Mouse (Mus musculus) gastrocnemius, adult 18-20 months (tissue): Measurements from ENCODE around the gene Nrg3. TPM values are rescaled to one million over a fixed set of nuclear protein-coding genes. Genes with fewer than 3 reads are reported as not detected.

ENCODE experiments used
- DNase-seq: peaks from one replicate; pipeline ENCODE4 v3.0.0; 2021; ENCODE audit warnings: low spot score
- total RNA-seq, 2 experiments: library from RNA; stranded (reverse); gene quantifications; 2 replicates each; pipeline ENCODE4 v1.2.3; 2021

The Nrg3 gene
- total RNA-seq, 2 experiments from 2014 or later, result not detected

DNA sequence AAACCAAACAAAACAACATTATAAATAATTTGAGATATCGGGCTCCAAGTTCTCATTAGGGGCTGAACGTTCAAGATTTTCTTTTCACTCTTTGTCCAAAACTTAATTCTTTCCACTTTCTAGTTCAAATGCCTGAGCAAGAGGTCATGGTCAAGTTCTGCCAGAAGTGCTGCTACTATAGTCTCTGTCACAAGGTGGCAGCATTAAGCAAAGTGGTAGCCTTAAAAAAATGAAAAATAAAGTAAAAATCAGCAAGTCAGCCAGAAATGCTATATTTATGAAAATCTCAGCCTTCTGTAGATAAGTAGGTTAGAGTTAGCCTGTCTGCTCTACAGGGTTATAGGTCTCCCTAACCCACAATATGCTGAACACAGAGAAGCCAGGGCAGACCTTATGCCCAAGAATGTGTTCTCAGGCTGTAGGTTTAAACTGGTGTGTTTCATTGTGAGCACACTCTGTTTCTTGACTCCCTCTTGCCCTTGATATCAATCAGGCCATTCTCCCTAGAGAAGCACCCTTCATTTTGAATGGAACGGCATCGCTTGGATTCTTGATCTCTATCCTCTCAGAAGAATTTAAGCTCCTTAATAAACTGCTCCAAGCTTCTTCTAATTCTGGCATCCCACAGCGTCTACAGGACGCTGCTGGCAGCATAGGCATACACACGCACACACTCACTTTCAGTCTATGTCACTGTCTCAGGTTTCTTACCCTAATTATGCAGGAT, 480.9 kb downstream of the Nrg3 start:
- no peak for DNase-seq

DNA sequence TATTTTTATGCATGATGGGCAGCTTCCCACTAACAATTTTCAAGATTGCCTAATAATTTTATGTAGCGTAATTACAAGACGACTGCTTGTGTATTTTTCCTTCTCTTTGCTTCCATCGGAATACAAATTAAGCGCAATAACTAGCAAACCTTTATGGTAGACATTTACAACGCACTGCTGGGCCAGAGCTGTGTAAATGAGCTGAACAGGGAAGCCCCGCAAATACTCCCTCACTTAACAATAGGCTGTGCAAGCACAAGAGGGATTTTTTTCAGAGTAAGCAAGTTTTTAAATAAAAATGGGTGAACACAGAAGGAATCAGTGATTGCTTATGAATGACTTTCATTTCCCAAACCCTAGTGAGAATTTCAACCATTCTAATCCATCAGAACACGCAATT, 513.5 kb downstream of the Nrg3 start:
- no peak for DNase-seq

DNA sequence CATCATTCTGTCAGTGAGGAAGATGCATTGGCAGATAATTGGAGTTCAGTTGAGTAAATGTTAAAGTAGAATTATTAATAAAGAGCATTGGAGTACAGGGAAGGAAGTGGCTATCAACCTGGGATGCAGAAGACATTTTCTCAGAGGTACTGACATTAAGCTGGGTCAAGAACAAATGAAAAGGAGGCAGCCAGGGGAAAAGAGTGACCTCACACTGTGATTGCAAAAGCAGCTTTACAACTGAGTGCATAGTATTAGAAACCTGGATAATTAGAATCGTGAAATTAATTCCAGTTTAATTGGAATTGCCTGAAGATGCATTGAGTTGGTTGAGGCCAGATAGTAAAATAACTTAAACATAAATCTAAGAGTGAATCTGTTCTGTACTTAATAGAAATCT, 535.4 kb downstream of the Nrg3 start:
- no peak for DNase-seq

DNA sequence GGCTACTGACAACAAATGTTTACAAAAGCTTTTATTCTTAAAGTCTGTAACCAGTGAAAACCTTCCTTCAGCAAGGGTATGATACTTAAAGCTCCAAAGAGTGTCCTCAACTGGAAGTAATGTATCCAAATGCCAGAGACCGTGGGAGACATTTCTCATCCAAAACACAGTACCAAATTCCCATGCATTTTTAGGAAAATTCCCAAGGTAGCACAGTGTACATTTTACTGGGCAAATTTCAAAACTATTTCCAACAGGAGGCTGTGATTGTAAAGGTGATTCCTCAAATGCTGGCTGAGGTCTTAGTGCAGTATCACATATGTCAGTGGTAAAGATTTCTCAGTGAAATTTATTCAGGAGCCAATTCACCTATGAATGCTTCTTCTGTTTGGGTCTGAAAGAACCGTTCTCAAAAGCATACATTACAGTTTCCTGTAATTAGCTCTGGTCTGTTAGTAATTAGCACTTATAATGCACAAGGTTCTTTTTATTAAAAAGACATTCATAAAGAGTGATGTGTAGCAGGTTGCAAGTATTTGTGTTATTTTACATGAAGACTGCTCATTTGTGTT, 536.3 kb downstream of the Nrg3 start:
- no peak for DNase-seq

DNA sequence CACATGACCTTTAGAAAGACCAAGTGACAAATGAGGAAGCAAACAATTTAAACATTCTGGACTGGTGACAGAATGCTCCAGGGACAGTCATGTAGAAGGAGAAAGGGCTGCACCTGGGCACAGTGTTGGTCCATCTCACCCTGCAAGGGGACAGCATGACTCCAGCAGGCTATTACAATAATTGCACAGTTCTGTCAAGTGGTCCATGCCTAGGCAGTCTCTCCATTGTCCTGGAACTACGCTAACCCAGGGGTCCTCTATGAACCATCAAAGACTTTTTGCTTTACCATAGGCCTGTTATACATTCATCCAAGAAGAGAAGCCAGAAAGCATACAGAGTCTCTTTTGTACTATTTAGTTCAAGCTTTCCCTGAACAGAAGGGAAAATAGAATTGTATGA, 549.2 kb downstream of the Nrg3 start:
- no peak for DNase-seq

DNA sequence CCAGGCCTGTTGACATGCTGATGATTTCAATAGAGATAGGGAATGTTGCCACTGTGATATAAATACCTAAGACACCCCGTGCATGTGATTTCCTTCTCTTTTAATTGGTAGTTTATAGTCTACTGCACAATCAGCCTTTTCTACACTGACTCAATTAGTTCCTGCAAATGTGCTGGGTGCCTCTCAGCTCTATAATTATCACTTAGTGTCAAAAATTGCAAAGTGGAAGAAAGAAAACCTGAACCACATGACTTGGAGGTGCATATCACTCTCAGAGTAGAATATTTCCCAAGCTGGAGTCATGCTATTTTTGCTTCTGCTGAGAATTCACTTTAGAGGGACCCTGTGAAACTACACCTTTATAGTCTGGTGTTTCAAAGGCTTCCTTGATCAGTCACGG, 552.1 kb downstream of the Nrg3 start:
- no peak for DNase-seq

DNA sequence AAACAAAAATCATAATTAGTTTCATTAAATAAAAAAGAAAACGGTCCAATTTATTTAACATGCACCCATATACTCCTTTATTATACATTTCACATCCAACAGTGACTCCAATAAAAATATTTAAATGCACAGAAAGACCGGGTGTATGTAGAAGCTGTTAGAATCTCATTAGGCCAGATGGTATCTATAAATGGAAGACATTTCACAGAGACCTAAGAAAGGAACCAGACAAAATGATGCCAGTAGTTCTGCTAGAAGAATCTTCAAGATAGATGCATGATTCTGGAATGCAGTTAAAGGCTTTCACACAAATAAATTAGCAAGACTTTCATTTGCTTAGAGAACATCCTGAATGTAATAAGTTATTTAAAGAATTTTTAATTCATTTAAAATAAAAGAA, 602.3 kb downstream of the Nrg3 start:
- DNase-seq, result no peak

DNA sequence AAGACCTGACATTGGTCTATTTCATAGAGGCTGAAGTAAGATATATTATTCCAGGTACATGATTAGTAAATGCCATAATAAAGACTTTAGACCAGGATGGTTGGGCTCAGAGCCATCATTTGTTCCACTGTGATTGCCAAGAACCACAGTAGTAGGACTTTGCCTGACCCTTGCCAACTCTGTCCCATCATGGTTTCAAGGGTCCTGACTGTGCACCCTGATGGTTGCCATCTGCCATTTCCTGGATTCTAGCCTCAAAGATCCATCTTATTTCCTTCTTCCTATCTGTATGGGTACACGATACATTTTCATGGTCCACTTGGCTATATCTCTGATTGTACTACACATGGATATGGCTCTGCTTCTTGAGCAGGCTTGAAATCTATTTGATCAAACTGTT, 625.3 kb downstream of the Nrg3 start:
- DNase-seq, result no peak

DNA sequence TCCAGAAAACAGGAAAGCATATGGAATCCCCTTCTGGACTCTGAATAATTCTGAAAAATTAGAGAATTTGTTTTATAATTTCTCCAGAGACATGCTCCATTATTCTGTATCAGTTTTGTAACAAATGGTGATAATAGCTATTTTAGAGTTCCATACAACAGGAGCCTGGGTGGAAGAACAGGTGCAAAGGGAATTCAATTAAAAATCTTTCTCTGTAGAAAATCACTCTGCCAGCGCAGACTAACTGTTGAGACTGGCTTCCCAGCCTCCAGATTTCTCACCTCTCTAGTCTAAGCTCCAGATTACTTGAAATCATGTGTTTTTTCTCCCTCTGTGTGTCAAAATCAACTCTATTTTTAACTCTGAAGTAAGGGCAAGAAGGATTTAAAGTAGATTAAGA, 625.8 kb downstream of the Nrg3 start:
- no peak for DNase-seq

DNA sequence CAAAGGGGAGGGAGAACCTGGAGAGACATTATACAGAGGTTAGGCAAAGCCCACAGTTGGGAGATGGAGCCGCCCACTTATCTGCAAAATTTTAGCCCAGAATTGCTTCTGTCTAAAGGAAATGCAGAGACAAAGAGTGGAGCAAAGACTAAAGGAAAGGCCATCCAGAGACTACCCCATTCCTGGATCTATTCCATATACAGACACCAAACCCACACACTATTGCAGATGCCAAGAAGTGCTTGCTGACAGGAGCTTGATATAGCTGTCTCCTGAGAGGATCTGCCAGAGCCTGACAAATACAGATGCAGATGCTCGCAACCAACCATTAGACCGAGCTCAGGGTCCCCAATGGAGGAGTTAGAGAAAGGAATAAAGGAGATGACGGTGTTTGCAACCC, 637.9 kb downstream of the Nrg3 start:
- no peak for DNase-seq

DNA sequence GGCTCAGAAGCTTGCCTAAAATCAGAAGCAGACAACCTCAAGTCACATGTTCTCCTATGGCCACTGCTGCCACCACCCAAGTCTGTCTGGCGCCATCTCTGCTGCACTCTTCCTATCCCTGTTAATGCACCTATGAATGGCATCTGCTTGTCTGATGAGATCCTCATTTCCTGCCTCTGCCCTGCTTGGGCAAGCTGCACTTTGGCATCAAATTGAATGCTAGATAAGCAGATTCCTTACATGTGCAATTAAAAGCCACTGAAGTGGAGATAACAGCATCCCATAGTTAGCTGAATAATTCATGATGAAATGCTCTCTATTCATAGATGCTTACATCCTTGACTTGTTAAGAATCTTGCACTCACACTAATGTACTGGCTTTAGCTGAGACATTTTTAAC, 648.0 kb downstream of the Nrg3 start:
- DNase-seq, result no peak

DNA sequence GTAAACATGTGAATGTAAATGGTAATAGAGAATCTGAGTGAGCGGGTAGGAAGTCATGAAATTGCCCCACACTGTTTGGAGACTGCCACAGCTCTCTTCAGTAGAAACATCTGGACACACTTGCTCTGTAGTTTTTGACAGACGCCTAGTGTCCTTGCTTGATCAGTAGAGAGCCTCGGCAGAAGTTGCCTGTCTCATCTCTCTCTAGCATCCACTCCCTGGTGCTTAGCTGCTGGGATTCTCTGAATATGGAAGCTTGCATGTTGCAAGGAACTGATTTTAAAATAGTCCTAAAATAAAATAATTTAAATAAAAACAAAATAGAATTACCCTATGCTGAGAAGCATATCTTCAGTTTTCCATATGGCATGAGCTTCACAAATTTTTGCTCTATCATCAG, 675.9 kb downstream of the Nrg3 start:
- no peak for DNase-seq

DNA sequence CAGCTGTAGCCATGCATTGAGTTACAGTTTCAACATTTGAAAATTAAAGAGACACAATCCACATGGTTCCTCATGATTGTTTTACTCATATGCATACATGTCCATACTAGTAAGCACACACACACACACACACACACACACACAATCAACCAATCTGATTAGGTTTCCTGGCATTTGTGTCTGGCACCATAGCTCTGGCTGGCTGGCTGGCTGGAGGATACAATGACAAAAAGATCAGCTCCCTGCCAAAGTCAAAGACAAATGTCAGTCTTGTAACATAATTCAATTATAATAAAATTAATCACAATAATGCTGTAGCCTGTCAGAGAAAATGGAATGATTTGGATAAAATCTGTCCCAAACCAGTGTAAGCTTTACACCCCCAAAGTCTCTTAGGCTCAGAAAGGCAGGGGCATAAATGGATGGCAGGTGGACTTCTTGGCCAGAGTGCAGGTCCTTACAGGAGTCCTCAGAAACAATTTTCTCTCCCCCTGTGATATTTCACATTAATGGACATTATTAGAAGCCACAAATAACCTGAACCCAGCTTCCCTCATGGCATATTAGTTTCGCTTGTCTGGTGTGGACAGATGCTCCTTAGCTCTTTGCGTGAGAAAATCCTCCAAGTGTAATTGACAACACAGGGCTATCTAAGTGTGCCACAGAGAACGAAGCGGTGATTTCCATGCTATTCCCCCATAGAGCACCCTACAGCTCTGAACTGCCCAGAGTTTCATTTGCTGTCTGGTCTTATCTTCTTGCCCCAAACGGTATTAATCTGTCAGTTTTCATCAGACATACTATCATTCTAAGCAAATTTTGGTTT, 697.4 kb downstream of the Nrg3 start:
- no peak for DNase-seq

DNA sequence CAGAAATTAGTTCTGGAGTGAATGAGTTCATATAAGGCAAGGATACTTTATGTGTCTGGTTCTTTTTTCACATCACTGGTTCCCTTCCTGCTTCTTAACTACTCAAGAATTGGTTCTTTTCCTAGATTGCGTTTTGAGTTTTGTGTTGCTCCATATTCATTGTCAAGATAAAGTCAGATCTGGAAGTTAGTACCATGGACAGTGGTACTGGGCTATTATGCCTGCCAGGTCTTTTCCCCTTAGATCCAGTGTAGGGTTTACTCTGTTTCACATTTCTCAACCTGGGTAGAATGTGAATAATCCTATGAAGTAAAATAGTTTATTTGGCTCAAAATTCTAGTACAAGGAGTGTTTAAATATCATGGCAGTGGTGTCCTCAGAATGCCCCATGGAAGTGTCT, 698.1 kb downstream of the Nrg3 start:
- no peak for DNase-seq

DNA sequence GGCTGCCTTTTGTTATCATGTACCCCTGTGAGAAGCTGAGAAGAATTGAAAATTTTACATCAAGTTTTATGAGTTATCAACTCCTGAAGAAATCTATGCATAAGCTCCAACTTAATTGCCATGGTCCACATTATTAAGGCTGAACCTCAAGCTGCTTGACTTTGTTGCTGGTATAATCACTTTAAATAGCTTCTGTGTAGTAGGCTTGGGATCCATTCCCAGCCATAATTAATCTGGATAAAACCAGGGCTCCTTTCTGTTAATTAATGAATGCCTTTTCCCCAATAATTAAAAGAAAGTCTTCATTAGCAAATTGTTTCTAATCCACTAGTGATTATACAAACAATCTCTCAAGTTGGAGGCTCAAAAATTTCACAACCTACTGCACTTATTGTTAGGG, 742.4 kb downstream of the Nrg3 start:
- no peak for DNase-seq

DNA sequence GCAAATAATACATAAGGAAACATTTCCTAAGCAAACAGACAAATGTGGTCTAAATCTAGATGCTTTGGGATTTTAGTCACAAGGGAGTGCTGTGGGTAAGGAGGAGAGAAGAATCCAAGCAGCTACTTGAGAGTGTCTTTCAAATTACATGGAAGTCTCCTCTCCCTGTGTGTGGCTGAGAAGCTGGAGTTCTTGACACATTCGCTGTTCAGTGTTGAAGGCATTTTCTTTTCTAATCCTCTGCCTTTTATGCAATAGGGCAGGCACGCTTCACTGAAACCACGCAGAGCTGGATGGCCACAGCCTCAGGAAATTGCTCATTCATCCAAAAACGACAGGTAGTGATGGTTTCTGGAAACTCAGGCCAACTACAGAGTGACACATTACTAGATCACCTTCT, 769.0 kb downstream of the Nrg3 start:
- no peak for DNase-seq

DNA sequence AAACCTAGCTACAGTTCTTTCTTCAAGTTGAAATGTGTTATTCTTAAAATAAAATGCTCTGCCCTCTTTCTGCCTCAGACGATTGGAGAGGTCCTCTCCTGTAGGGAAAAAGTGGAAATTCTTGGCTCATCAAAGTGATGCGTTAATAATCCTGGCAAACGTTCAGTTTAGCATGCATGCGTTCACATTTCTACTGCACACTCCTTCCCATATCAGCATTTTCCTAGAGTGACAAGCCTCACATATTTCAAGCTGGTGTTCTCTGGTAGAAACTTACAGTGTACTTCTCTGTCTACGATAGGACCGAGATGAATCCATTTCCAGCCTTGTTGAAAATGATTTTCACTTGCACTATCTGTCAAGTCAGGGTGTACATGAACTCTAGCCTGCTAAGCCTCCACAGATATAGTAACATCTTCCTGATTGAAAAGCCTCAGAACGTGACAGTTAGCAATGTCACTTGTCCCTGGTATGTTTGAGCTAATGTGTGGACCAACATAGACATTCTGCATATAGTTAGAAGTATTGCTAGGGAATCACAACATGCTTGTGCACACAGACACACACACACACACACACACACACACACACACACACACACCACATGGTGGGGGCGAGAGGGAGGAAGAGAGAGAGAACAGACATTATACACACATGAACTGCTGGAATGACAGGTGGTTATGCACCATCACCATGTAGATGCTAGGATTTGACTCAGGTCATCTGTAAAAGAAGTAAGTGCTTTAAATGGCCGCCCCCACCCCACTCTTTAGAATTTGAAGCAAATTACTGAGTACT, 770.1 kb downstream of the Nrg3 start:
- no peak for DNase-seq

DNA sequence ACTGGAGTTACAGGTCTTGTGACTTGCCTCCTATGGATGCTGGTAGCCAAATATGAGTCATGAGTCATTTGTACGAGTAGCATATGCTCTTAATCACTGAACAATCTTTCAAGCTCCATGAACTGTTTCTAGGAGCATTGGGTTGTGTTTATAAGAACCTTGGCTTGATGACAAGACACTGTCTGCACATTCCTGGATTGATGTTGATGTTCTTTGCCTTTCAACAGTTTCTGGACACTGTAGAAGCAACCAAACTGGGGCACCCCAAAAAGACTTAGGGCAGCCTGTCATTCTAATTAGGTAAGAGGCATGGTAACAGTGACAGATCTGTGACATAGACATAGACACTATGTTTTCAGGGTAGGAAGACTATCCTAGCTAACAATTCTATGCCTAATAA, 771.5 kb downstream of the Nrg3 start:
- no peak for DNase-seq

DNA sequence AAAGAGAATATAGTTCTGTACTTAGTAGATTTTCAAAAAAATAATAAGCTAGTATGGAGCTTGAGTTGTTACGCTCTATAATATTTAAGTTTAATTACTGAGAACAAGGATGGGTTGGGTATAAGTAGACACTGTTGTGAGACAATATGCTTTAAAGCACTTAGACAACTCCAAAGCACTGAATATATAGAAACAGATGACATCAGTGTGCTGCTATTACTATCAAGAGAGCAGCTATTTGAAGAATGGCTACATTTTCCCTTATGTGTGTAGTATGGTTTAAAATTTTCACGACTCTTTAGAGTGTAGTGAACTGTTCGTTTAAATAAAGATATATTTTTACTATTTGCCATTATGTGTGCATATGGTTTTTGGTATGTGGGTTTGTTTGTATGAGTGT, 771.9 kb downstream of the Nrg3 start:
- DNase-seq, result no peak

DNA sequence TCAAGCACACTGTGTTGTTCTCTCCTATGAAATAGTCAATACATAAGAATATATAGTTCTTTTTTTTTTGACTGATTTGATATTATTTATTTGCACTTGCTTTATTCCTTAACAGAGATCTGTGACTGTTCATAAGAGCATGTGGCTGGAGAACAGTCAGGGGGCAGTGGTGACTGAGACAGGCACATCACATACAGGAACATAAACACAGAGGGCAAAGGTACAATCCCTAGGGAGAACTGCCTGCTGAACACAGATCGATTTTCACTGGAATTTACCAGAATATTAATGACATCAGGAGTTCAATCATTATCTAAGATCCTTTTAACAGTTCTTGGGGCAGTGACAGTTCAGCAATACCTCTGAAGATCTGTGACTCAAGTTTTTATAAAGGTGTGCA, 812.9 kb downstream of the Nrg3 start:
- no peak for DNase-seq

DNA sequence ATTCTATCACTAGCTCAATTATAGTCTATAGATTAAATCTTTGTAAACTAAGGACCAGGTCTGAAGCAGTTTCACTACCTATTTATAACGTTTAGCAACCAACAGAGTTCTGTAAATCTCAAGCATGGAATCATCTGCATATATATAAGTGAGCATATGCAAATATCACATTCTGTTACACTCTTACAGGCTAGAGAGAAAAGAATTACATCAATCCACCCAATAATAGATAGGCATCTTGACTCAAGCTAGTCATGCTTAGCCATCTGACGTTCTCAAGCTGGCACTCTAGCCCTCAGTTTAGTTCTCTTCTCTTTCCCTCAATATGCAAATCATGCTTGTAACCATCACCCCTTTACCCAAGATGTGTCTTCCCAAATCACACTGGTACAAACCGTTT, 835.8 kb downstream of the Nrg3 start:
- DNase-seq, result no peak

DNA sequence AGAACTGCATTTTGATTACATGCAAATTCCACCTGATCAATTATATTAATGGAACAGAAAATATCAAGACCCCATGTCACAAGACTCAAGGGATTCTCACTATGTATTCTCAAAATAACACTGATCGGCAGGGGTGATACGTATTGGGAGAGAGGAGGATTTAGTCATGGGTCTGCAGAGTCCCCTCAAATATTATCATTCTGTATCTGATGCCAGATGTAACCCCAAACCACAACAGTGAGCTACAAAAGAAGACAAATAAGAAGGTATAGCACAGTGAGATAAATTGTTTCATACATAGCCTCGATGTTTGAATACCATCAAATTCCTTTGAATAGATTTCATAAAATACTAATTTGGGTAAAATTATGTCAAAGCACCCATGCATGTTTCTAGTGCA, 842.8 kb downstream of the Nrg3 start:
- DNase-seq, result no peak
